Mouse (Mus musculus): ENCODE measurements around the gene Eif4g3. TPM values are rescaled to one million over a fixed set of nuclear protein-coding genes. Genes with fewer than 3 reads are reported as not detected.
"Not testable (repeated sequence)": the region's sequence is repeated elsewhere in the genome, so short reads cannot be mapped to it uniquely, and the experiment has no call there.

Eif4g3 gene
- polyA plus RNA-seq, 1 experiment from 2014 or later: 61.6 TPM

DNA sequence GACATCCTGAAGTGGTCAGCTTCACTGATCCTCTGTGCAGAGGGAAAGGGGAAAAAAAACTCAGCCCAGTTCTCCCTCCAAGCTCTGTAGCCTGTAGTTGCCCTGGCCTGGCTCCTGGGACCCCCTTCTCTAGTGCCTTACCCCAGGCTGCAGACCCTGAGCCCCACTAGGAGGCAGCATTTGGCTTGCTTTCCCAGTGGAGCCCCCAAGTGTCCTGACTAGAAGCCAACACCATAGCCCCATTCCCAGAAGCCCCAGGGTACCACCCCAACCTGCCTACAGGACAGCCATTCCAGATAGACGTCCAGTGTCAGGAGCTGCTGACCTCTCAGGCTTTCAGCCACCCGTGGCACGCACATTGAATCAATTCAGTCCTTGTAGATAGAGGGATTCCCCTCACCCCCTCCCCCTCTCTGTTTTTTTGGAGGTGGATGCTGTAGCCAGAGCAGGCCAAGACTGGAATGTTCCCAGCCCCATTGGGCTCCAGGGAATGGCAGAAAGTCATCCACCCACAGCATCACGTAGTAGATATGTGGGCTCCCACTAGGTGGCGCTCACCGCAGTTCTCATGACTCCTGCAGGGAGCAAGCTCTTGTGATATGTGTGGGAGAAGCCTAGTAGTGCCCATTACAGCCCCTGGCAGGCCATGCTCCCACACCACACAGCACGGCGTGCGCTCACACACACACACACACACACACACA, 28.8 kb upstream of the Eif4g3 start:
- H3K4me3 ChIP-seq: no peak overlapping the region
- no peaks in the 10 kb centered on the region for H3K27me3 ChIP-seq
- 63% methylated on average over 9 of the region's 9 CpGs for WGBS
- no peak overlapping the region for H3K4me2 ChIP-seq (replicated peaks)
- no peak overlapping the region for H3K27ac ChIP-seq
- H3K9ac ChIP-seq: no peak overlapping the region
- H3K36me3 ChIP-seq: peaks cover 38% of the 10 kb centered on the region
- 0 out of 2 replicates have a peak, but pooled peaks cover 3% of the 10 kb centered on the region for H3K9me3 ChIP-seq (replicated peaks)
- H3K4me1 ChIP-seq: no peaks in the 10 kb centered on the region
- peak; percentile 55 for ATAC-seq (ENCODE audit: low FRiP score)

DNA sequence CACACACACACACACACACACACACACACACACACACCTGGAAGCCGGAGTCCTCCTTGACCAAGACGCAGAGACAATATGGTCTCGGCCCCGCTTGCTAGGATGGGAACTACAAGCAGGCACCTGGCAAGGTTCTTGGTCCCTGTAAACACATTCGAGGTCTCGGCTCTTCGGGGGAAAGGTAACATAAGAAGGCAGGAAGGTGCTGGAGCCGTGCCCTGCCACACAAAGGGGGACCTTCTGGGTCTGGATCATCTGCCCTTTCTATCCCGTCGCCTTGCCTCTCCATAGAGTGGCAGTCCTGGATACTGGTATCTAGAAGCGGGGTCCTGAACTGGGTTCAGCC, 28.3 kb upstream of the Eif4g3 start:
- no peaks in the 10 kb centered on the region for H3K27me3 ChIP-seq
- H3K9me3 ChIP-seq (replicated peaks): 0 out of 2 replicates have a peak, but pooled peaks cover 2% of the 10 kb centered on the region
- no peaks in the 10 kb centered on the region for H3K4me1 ChIP-seq
- no peak for ATAC-seq (ENCODE audit: low FRiP score)
- H3K36me3 ChIP-seq: peaks cover 33% of the 10 kb centered on the region
- H3K27ac ChIP-seq: no peak overlapping the region
- WGBS: 94% methylated on average over 11 of the region's 11 CpGs
- H3K4me2 ChIP-seq (replicated peaks): no peak overlapping the region
- no peak overlapping the region for H3K4me3 ChIP-seq
- no peak overlapping the region for H3K9ac ChIP-seq

DNA sequence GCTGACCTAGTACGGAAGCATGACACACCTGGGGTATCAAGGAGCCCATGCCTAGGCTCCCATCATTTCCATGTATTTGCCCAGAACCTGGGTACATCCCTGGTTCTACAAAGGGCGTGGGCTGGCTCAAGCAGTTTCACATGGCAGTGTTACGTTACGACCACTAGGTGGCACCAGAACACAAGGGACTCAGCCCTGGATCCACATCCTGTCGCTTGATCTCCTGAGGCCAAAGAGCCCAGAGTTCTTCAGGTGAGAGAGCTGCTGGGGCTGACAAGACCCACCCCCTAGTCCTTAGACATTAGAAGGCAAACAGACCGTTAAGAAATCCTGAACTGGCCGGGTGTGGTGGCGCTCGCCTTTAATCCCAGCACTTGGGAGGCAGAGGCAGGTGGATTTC, 24.6 kb upstream of the Eif4g3 start:
- no peak overlapping the region for H3K4me2 ChIP-seq (replicated peaks)
- H3K9ac ChIP-seq: no peak overlapping the region
- no peaks in the 10 kb centered on the region for H3K4me1 ChIP-seq
- ATAC-seq (ENCODE audit: low FRiP score): peak; percentile 7; the same call in 1 of the 2 replicates
- H3K36me3 ChIP-seq: no peaks in the 10 kb centered on the region
- no peak overlapping the region for H3K27ac ChIP-seq
- 8% methylated on average over 9 of the region's 9 CpGs for WGBS
- no peak overlapping the region for H3K4me3 ChIP-seq
- no peaks in the 10 kb centered on the region for H3K9me3 ChIP-seq (replicated peaks)
- H3K27me3 ChIP-seq: no peaks in the 10 kb centered on the region

DNA sequence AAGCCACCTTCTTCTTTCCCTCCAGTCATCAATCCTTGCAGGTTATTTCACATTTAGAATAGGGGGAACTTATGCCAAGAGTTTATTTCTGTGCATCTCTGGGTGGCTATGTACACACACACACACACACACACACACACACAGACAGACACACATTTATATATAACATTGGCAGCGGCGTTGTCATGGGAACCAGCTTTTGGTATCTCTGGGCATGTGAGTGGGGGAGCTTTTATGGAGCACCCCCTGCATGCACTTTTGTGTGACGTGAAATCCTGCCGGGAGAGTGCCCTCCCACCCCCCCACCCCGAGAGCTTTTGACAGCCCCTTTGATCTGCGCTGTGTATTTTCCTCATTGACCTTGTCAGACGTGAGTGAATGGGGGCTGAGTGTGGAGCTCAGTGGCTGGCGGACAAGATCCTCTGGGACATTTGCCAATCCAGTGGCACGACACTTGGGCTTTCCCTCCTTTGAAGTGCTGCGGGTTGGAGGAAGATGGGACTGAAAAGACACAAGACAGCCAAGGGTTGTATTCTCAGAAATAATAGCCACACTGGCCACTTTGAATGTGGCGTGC, 22.1 kb upstream of the Eif4g3 start:
- not testable (repeated sequence) for H3K4me1 ChIP-seq; H3K36me3 ChIP-seq; H3K9me3 ChIP-seq (replicated peaks); H3K9ac ChIP-seq; H3K27me3 ChIP-seq; H3K4me2 ChIP-seq (replicated peaks); H3K27ac ChIP-seq; H3K4me3 ChIP-seq
- ATAC-seq (ENCODE audit: low FRiP score): peak; percentile 64
- WGBS: no CpG with 5 or more reads among the region's 11 CpGs

DNA sequence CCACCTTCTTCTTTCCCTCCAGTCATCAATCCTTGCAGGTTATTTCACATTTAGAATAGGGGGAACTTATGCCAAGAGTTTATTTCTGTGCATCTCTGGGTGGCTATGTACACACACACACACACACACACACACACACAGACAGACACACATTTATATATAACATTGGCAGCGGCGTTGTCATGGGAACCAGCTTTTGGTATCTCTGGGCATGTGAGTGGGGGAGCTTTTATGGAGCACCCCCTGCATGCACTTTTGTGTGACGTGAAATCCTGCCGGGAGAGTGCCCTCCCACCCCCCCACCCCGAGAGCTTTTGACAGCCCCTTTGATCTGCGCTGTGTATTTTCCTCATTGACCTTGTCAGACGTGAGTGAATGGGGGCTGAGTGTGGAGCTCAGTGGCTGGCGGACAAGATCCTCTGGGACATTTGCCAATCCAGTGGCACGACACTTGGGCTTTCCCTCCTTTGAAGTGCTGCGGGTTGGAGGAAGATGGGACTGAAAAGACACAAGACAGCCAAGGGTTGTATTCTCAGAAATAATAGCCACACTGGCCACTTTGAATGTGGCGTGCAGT, 17.9 kb upstream of the Eif4g3 start:
- H3K27me3 ChIP-seq; H3K9ac ChIP-seq; H3K4me2 ChIP-seq (replicated peaks); H3K9me3 ChIP-seq (replicated peaks); H3K27ac ChIP-seq; H3K4me3 ChIP-seq; H3K36me3 ChIP-seq; H3K4me1 ChIP-seq: not testable (repeated sequence)
- peak; percentile 54 for ATAC-seq (ENCODE audit: low FRiP score)
- no CpG with 5 or more reads among the region's 11 CpGs for WGBS

DNA sequence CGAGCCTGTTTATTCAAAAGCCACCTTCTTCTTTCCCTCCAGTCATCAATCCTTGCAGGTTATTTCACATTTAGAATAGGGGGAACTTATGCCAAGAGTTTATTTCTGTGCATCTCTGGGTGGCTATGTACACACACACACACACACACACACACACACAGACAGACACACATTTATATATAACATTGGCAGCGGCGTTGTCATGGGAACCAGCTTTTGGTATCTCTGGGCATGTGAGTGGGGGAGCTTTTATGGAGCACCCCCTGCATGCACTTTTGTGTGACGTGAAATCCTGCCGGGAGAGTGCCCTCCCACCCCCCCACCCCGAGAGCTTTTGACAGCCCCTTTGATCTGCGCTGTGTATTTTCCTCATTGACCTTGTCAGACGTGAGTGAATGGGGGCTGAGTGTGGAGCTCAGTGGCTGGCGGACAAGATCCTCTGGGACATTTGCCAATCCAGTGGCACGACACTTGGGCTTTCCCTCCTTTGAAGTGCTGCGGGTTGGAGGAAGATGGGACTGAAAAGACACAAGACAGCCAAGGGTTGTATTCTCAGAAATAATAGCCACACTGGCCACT, 13.7 kb upstream of the Eif4g3 start:
- H3K27ac ChIP-seq; H3K4me2 ChIP-seq (replicated peaks); H3K36me3 ChIP-seq; H3K9ac ChIP-seq; H3K4me3 ChIP-seq; H3K4me1 ChIP-seq; H3K9me3 ChIP-seq (replicated peaks); H3K27me3 ChIP-seq: not testable (repeated sequence)
- ATAC-seq (ENCODE audit: low FRiP score): peak; percentile 63
- WGBS: no CpG with 5 or more reads among the region's 11 CpGs

DNA sequence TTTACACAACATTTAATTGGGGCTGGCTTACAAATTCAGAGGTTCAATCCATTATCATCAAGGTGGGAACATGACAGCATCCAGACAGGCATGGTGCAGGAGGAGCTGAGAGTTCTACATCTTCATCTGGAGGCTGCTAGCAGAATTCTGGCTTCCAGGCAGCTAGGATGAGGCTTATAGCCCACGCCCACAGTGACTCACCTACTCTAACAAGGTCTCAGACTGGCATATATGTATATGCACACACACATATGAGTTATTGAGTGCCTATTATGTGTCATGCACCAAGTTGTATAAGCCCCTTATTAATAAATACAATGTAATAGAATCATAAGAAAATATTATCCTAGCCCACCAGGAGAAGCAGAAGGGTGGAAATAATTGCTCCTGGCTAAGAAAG, 10.0 kb upstream of the Eif4g3 start:
- no peak overlapping the region for H3K9ac ChIP-seq
- H3K36me3 ChIP-seq: no peaks in the 10 kb centered on the region
- H3K4me2 ChIP-seq (replicated peaks): no peak overlapping the region
- no peaks in the 10 kb centered on the region for H3K27me3 ChIP-seq
- WGBS: 72% methylated on average over 1 of the region's 1 CpGs
- H3K4me1 ChIP-seq: no peaks in the 10 kb centered on the region
- no peak for ATAC-seq (ENCODE audit: low FRiP score)
- no peaks in the 10 kb centered on the region for H3K9me3 ChIP-seq (replicated peaks)
- H3K4me3 ChIP-seq: no peak overlapping the region
- no peak overlapping the region for H3K27ac ChIP-seq

DNA sequence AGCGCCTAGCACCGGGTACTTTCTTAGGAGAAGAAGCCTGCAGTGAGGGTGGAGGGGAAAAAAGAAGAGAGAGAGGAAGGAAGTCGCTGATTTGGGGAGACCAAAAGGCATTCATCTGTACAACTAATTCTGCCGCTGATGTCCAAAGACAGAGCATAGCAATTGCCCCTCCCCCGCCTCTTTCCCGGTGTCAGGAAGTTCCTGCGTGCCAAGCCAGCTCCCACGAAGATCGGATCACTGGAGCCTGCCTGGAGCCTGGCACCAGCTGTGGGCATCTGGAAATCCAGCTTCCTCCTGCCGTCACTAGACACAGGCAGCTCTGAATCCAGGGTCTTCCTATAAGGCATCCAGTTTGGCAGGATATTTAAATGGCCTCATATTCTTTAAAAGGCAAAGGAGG, 8.6 kb upstream of the Eif4g3 start:
- Histone ChIP-seq H3K36me3 (no peaks in the 10 kb centered on the region), H3K4me3 (no peak overlapping the region), H3K9me3 (replicated peaks) (no peaks in the 10 kb centered on the region), H3K27ac (no peak overlapping the region), H3K4me2 (replicated peaks) (no peak overlapping the region), H3K4me1 (0 out of 2 replicates have a peak, but pooled peaks cover 3% of the 10 kb centered on the region), H3K27me3 (no peaks in the 10 kb centered on the region), H3K9ac (peak overlapping the region; percentile 1; the same call in 1 of the 2 replicates)
- no peak for ATAC-seq (ENCODE audit: low FRiP score)
- WGBS: 42% methylated on average over 10 of the region's 10 CpGs

DNA sequence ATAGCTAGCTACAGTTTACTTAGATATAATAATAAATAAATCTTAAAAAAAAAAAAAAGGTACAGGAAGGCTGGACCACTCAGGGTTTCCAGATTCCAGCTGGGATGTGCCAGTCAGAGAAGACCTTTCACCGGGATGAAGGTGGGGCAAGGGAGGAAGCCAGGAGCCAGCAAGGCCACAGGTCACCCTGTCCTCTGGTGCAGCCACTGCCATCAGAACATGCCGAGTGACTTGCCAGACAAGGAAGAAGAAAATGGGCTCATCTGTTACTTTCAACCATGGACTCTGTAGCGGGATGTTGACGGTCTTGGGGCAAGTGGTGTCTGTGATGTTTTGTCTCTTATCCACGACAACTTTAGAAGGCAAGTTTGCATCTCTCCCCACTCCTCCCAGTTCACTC, 8.1 kb upstream of the Eif4g3 start:
- ATAC-seq (ENCODE audit: low FRiP score): no peak
- Histone ChIP-seq H3K27ac (no peak overlapping the region), H3K36me3 (no peaks in the 10 kb centered on the region), H3K9ac (no peak overlapping the region), H3K4me2 (replicated peaks) (no peak overlapping the region), H3K4me1 (0 out of 2 replicates have a peak, but pooled peaks cover 3% of the 10 kb centered on the region), H3K4me3 (no peak overlapping the region), H3K9me3 (replicated peaks) (no peaks in the 10 kb centered on the region), H3K27me3 (no peaks in the 10 kb centered on the region)
- 72% methylated on average over 5 of the region's 5 CpGs for WGBS

DNA sequence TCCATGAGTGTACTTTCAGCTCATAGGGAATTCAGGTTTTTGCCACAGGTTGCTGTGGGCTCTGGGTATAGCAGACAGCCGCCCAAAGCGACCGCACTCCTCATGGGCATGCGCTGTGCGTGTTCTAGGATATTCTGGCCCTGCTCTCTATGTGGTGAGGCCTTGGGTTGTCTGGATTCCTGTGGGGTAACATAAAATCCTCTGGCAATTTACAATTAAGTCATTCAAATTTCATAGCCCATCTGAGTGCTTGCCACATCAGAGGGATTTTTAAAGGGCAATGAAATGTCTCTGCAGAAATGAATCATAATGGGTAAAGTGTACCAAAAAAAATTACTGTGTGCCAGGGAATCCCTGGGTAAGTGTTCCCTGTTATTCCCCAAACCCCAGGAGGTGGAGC, 3.4 kb upstream of the Eif4g3 start:
- Histone ChIP-seq H3K9ac (no peak overlapping the region), H3K4me1 (peaks cover 5% of the 10 kb centered on the region), H3K27ac (no peak overlapping the region), H3K9me3 (replicated peaks) (no peaks in the 10 kb centered on the region), H3K36me3 (no peaks in the 10 kb centered on the region), H3K4me3 (no peak overlapping the region), H3K4me2 (replicated peaks) (no peak overlapping the region), H3K27me3 (no peaks in the 10 kb centered on the region)
- no peak for ATAC-seq (ENCODE audit: low FRiP score)
- 90% methylated on average over 5 of the region's 5 CpGs for WGBS

DNA sequence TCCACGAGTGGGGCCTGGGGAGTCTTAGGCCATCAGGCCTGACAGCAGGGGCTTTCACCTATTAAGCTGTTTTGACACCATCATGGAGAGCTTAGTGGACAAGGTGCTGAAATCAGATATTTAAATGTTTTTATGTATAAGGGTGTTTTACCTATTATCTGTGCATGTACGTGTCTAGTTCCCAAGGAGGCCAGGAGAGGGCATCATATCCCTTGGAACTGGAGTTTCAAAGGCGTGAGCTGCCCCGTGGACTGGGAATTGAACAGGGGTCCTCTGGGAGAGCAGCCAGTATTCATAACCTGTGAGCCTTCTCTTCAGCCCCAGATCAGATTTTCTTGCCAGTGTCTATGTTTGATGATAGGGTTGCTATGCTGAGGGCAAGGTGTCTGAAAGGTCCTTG, 2.4 kb upstream of the Eif4g3 start:
- H3K4me2 ChIP-seq (replicated peaks): no peak overlapping the region
- 81% methylated on average over 4 of the region's 4 CpGs for WGBS
- no peak for ATAC-seq (ENCODE audit: low FRiP score)
- H3K9me3 ChIP-seq (replicated peaks): no peaks in the 10 kb centered on the region
- H3K4me3 ChIP-seq: no peak overlapping the region
- H3K4me1 ChIP-seq: peaks cover 15% of the 10 kb centered on the region
- H3K9ac ChIP-seq: no peak overlapping the region
- no peaks in the 10 kb centered on the region for H3K27me3 ChIP-seq
- H3K27ac ChIP-seq: no peak overlapping the region
- no peaks in the 10 kb centered on the region for H3K36me3 ChIP-seq

DNA sequence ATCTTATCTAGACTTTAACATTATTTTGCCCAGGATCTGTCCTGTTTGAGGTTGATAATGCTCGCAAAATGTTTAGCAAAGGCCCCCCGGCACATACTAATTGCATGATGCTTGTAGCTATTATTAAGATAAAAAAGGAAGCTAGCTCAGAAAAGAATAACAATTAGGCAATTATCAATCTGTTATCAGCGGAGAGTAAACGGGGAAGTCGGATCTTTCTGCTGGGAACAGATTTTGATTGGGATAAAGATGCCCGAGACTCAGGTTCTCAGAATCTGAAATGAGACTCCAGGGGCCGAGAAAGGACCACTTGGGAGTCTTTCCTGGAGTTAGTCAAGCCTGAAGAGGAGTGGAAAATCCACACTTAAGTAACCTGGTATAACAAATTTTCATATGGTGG, 1.6 kb upstream of the Eif4g3 start:
- no peak overlapping the region for H3K27ac ChIP-seq
- no peak overlapping the region for H3K9ac ChIP-seq
- H3K4me1 ChIP-seq: peaks cover 23% of the 10 kb centered on the region
- 66% methylated on average over 7 of the region's 7 CpGs for WGBS
- no peak for ATAC-seq (ENCODE audit: low FRiP score)
- H3K4me3 ChIP-seq: no peak overlapping the region
- H3K36me3 ChIP-seq: peaks cover 2% of the 10 kb centered on the region
- H3K27me3 ChIP-seq: no peaks in the 10 kb centered on the region
- no peak overlapping the region for H3K4me2 ChIP-seq (replicated peaks)
- H3K9me3 ChIP-seq (replicated peaks): no peaks in the 10 kb centered on the region

Data from hindbrain, embryonic 12.5 days (tissue).